Mouse (Mus musculus) ES-E14 (cell line): ENCODE results near the gene Nucb1.
"Not testable (repeated sequence)": the region's sequence is repeated elsewhere in the genome, so short reads cannot be mapped to it uniquely, and the experiment has no call there.

Source experiments
- CHD2 ChIP-seq: IDR thresholded peaks from 2 replicates; pipeline ENCODE4 v1.6.1; 2014; ENCODE audit warnings: mild to moderate bottlenecking, low read depth, low read length, inconsistent platforms
- HCFC1 ChIP-seq: IDR thresholded peaks from 2 replicates; pipeline ENCODE4 v1.6.1; 2012; ENCODE audit warnings: low read length, inconsistent platforms, borderline replicate concordance; ENCODE audit not compliant: insufficient read depth
- MAFK ChIP-seq: IDR thresholded peaks from 2 replicates; pipeline ENCODE4 v1.6.1; 2014; ENCODE audit warnings: mild to moderate bottlenecking, low read depth, low read length, inconsistent platforms; ENCODE audit not compliant: insufficient read depth
- ZC3H11A ChIP-seq: IDR thresholded peaks from 2 replicates; pipeline ENCODE4 v1.6.1; 2012; ENCODE audit warnings: low read depth, mild to moderate bottlenecking, inconsistent platforms, low read length, borderline replicate concordance
- ZNF384 ChIP-seq: IDR thresholded peaks from 2 replicates; pipeline ENCODE4 v1.6.1; 2012; ENCODE audit warnings: low read depth, low read length, inconsistent platforms

GRCm38 (mm10) chr7:45462868-45463267, 47.3 kb downstream of the Nucb1 start:
- not testable (repeated sequence) for TF ChIP-seq ZC3H11A, CHD2, HCFC1, ZNF384, MAFK
